Mouse (Mus musculus): Measurements from ENCODE around the gene Maml3.

GRCm38 (mm10) chr3:51714469-51714868, 390.4 kb downstream of the Maml3 start:
- TF ChIP-seq CTCF (conservative IDR thresholded peaks at IDR 0.05 in 1 of 2, IDR thresholded peaks at IDR 0.05 in 1 of 2; ENCODE audit: low read depth in 2 of 2, low read length in 2 of 2) (no peak), MYC (IDR thresholded peaks at IDR 0.05; ENCODE audit: low read depth, low read length) (no peak), MEF2A (IDR thresholded peaks at IDR 0.05; ENCODE audit: borderline replicate concordance, low read depth, low read length) (no peak), NRF1 (IDR thresholded peaks at IDR 0.05; ENCODE audit: low read depth, low read length) (no peak), SIN3A (IDR thresholded peaks at IDR 0.05; ENCODE audit: low read length) (no peak), MAX (IDR thresholded peaks at IDR 0.05; ENCODE audit: low read length) (no peak), EP300 (IDR thresholded peaks at IDR 0.05; ENCODE audit: low read length) (no peak), KAT2A (IDR thresholded peaks at IDR 0.05; ENCODE audit: insufficient replicate concordance, low read length) (no peak), TCF12 (IDR thresholded peaks at IDR 0.05; ENCODE audit: low read depth, low read length) (no peak), TBP (conservative IDR thresholded peaks at IDR 0.05; ENCODE audit: low read depth, low read length) (no peak), POLR2A (IDR thresholded peaks at IDR 0.05; ENCODE audit: low read depth, low read length) (no peak)

Measured in CH12.LX (cell line).